Mouse (Mus musculus): ENCODE data around the gene Slc22a18. TPM values are rescaled to one million over a fixed set of nuclear protein-coding genes. Genes with fewer than 3 reads are reported as not detected.
A peak's percentile ranks its signal among the peaks of the same experiment; 100 is the strongest.

Gene Slc22a18
- total RNA-seq (2015; ENCODE audit: low replicate concordance) (not detected in 2 replicates), total RNA-seq (2017; ENCODE audit: low replicate concordance) (not detected in 2 replicates)

- no peak for ATAC-seq (replicated peaks; ENCODE audit: low FRiP score, poor library complexity, severe bottlenecking)
These were observed at the start of gene Slc22a18 for GRCm38 (mm10) chr7:143473347-143474101. Gene Slc22a18, plus strand, starts transcription at chr7:143473736.

GRCm38 (mm10) chr7:143428142-143428813 lies 45.3 kb upstream of the Slc22a18 start:
- ATAC-seq (replicated peaks; ENCODE audit: low FRiP score, poor library complexity, severe bottlenecking), result no peak

DNA sequence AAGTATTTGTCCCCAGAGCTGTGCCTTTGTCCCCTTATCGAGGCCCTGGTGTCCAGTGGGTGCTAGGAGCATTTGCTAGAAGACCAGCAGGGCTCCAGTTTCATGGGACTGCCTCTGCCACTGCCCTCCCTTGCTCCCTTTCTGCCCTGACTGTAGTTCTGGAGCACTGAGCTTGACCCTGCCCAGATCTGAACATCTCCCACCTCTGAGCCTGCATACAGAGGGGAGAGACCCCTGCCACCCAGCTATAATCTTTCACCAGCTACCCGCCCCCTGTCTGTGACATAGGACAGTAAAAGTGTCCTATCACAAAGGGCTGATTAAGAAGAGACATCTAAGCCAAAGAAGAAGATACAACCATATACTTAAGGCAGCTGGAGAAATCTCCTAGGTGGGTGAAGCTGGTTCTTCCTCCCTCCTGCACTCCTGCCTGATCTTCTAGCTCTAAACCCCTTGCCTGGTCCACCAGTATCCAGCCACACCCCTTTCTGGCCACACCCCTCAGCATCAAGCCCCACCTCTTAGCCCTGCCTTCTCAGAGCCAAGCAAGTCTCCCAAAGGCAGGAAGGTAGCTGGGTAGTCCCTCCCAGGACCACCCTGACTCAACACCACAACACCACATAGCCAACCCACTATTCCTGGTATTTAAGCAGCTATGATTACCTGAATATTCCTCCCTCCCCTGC lies 44.6 kb upstream of the Slc22a18 start:
- ATAC-seq (replicated peaks; ENCODE audit: low FRiP score, poor library complexity, severe bottlenecking), result no peak

GRCm38 (mm10) chr7:143432631-143433030 lies 40.9 kb upstream of the Slc22a18 start:
- ATAC-seq (replicated peaks; ENCODE audit: low FRiP score, poor library complexity, severe bottlenecking), result no peak

DNA sequence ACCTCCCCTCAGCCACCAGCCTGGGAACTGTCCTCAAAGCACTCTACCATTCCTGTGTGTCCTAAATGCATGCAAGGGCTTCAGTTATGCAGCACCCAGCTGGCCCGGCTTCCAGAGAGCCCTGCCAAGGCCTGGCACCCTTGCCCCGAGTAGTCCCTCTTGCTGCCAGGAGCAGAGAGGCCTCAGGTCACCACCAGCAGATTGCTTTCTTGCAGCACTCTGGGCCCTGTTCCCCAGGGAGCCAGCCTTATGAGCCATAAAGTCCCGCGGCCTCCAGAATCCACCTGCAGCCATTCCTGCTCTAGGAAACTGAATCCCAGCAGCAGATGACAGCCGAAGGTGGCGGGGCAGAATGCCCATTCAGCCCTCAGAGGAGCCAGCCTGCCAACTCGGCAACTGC lies 40.2 kb upstream of the Slc22a18 start:
- no peak for ATAC-seq (replicated peaks; ENCODE audit: low FRiP score, poor library complexity, severe bottlenecking)

DNA sequence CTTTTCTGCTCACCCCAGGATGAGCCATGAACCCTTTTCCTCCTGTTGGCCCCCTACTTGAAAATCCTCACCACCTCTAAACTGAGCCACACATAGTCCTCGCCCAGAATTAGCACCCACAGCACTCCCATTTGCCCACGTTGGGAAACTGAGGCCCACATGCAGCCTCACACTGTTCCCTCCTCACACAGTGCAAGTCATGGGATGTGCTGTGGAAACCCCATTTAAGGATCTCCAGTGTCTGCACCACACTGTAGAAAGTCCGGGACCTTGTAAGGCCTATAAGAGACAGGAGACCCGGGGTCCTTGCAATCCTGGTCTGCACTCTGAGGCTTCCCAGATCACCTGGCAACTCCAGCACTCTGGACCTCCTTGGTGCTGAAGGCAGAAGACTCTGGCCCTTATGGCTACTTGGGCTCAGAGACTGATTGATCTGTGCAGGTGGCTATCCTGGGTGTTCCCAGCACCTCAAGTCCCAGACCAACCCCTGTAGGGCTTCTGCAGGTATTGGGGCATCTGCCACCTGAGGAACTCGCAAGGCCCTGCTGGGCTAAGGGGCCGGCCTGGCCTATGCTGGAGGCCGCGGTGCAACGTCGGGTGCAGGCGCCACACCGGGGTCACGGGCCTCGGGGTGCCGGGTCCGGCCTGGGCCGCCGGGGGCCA lies 36.2 kb upstream of the Slc22a18 start:
- no peak for ATAC-seq (replicated peaks; ENCODE audit: low FRiP score, poor library complexity, severe bottlenecking)

GRCm38 (mm10) chr7:143437894-143438581 lies 35.5 kb upstream of the Slc22a18 start:
- no peak for ATAC-seq (replicated peaks; ENCODE audit: low FRiP score, poor library complexity, severe bottlenecking)

DNA sequence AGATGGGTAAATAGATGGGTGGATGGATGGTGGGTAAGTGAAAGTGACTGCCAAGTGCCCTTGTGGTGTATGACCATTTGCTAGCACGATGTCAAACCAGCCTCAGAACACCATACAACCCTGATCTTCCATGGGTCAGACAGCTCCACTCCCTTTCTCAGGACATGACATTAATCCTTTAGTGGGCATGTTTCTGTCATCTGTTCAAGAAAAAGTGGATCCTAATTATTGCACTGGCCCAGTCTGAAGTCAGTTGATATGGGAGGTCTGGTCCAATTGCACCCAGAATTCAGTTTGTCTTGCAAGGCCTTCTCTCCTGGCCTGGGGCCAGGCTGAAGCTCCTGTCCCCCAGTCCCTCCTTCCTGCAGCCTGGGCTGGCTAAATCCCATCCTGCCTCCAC lies 34.6 kb upstream of the Slc22a18 start:
- ATAC-seq (replicated peaks; ENCODE audit: low FRiP score, poor library complexity, severe bottlenecking), result no peak

DNA sequence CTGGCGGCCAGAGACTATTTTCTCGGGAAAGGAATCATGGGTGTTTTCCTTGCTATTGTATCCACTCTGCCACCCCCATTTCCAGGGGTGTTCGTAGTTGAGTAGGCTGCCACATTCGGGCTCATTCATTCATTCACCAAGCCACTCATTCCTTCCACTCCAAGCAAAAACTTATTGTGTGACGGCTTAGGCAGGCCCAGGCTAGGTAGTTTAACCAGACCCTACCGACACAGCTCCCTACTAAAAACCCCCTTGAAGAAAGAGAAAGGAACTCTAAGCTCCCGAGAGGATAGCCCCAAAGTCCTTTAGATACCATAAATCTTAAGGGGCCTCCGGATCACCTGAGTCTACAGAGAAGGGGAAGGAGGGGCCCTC lies 29.0 kb upstream of the Slc22a18 start:
- no peak for ATAC-seq (replicated peaks; ENCODE audit: low FRiP score, poor library complexity, severe bottlenecking)

- no peak for ATAC-seq (replicated peaks; ENCODE audit: low FRiP score, poor library complexity, severe bottlenecking)
These were observed 28.4 kb upstream of the Slc22a18 start for GRCm38 (mm10) chr7:143444955-143445648.

GRCm38 (mm10) chr7:143445651-143446460 lies 27.7 kb upstream of the Slc22a18 start:
- no peak for ATAC-seq (replicated peaks; ENCODE audit: low FRiP score, poor library complexity, severe bottlenecking)

GRCm38 (mm10) chr7:143447130-143447529 lies 26.4 kb upstream of the Slc22a18 start:
- no peak for ATAC-seq (replicated peaks; ENCODE audit: low FRiP score, poor library complexity, severe bottlenecking)

- ATAC-seq (replicated peaks; ENCODE audit: low FRiP score, poor library complexity, severe bottlenecking), result no peak
These were observed 14.6 kb upstream of the Slc22a18 start for GRCm38 (mm10) chr7:143458963-143459331.

GRCm38 (mm10) chr7:143459332-143460211 lies 14.0 kb upstream of the Slc22a18 start:
- ATAC-seq (replicated peaks; ENCODE audit: low FRiP score, poor library complexity, severe bottlenecking), result no peak

GRCm38 (mm10) chr7:143460217-143460834 lies 13.2 kb upstream of the Slc22a18 start:
- no peak for ATAC-seq (replicated peaks; ENCODE audit: low FRiP score, poor library complexity, severe bottlenecking)

- peak; percentile 87 for ATAC-seq (replicated peaks; ENCODE audit: low FRiP score, poor library complexity, severe bottlenecking)
These were observed 12.7 kb upstream of the Slc22a18 start, which contains the start of gene Cdkn1c for GRCm38 (mm10) chr7:143460874-143461273. Gene Cdkn1c, minus strand, starts transcription at chr7:143461050.

Measured in erythroid progenitor cell, adult 5-6 weeks (primary cell).